Mouse (Mus musculus) liver, embryonic 13.5 days (tissue): ENCODE results near the gene Vmn1r2. TPM values are rescaled to one million over a fixed set of nuclear protein-coding genes. Genes with fewer than 3 reads are reported as not detected.
"Not testable (repeated sequence)": the region's sequence is repeated elsewhere in the genome, so short reads cannot be mapped to it uniquely, and the experiment has no call there.

Source experiments
- ATAC-seq: fragments of 200-750 bp; cut with Nextera tagmentation; 2 replicates; pipeline ENCODE4 v1.8.0; 2017; ENCODE audit warnings: low read depth, mild to moderate bottlenecking, moderate number of reproducible peaks, moderate library complexity
- DNase-seq: peaks from one replicate; pipeline ENCODE4 v3.0.0; 2022
- H3K27ac ChIP-seq: fragments of 300-500 bp; sonication (generic); 2 replicates; pipeline ENCODE4 v1.5.1; 2015; ENCODE audit warnings: moderate library complexity, mild to moderate bottlenecking, inconsistent platforms
- H3K27me3 ChIP-seq: fragments of 300-500 bp; sonication (generic); 2 replicates; pipeline ENCODE4 v1.6.1; 2015; ENCODE audit warnings: mild to moderate bottlenecking, inconsistent platforms
- H3K36me3 ChIP-seq: fragments of 300-500 bp; sonication (generic); 2 replicates; pipeline ENCODE4 v1.6.1; 2015; ENCODE audit warnings: mild to moderate bottlenecking, inconsistent platforms
- H3K4me1 ChIP-seq: fragments of 300-500 bp; sonication (generic); replicated peaks from 2 replicates; pipeline ENCODE4 v1.6.1; 2015; ENCODE audit warnings: inconsistent platforms
- H3K4me2 ChIP-seq: fragments of 300-500 bp; sonication (generic); 2 replicates; pipeline ENCODE4 v1.6.1; 2015; ENCODE audit warnings: inconsistent platforms, mild to moderate bottlenecking, moderate library complexity
- H3K4me3 ChIP-seq: fragments of 300-500 bp; sonication (generic); replicated peaks from 2 replicates; pipeline ENCODE4 v1.5.1; 2015; ENCODE audit warnings: mild to moderate bottlenecking, inconsistent platforms
- H3K9ac ChIP-seq: fragments of 300-500 bp; sonication (generic); 2 replicates; pipeline ENCODE4 v1.6.1; 2015; ENCODE audit warnings: mild to moderate bottlenecking, inconsistent platforms
- H3K9me3 ChIP-seq: fragments of 300-500 bp; sonication (generic); replicated peaks from 2 replicates; pipeline ENCODE4 v1.6.1; 2016; ENCODE audit warnings: inconsistent platforms
- WGBS: fragments of 180-500 bp; shearing (Covaris S2); methylation state at CpG from one replicate; pipeline ENCODE4 v1.1.7; 2015; ENCODE audit not compliant: insufficient replicate concordance; 5-methylcytosine and 5-hydroxymethylcytosine counted together
- polyA plus RNA-seq: library from polyadenylated mRNA; unstranded; fragments of >200 nt; fragmentation: Nextera tagmentation; extraction: Ambion mirVana; gene quantifications from 2 replicates; pipeline ENCODE4 v1.2.1, GENCODE M21; 2015

The Vmn1r2 gene
- polyA plus RNA-seq, 1 experiment from 2014 or later: not detected

GRCm38 (mm10) chr4:3216382-3216781 lies 49.3 kb downstream of the Vmn1r2 start:
- 35% methylated on average over 2 of the region's 2 CpGs for WGBS
- not testable (repeated sequence) for H3K4me3 ChIP-seq, H3K4me2 ChIP-seq, H3K27ac ChIP-seq, H3K27me3 ChIP-seq, H3K4me1 ChIP-seq, H3K36me3 ChIP-seq, H3K9ac ChIP-seq, H3K9me3 ChIP-seq
- ATAC-seq (peak; percentile 83), DNase-seq (peak; percentile 54)

Other genes starting within 250 kb of the Vmn1r2 start
- not detected in 2 replicates for gene Vmn1r3, start 18.0 kb downstream of the Vmn1r2 start, polyA plus RNA-seq